In the genomic region with DNA sequence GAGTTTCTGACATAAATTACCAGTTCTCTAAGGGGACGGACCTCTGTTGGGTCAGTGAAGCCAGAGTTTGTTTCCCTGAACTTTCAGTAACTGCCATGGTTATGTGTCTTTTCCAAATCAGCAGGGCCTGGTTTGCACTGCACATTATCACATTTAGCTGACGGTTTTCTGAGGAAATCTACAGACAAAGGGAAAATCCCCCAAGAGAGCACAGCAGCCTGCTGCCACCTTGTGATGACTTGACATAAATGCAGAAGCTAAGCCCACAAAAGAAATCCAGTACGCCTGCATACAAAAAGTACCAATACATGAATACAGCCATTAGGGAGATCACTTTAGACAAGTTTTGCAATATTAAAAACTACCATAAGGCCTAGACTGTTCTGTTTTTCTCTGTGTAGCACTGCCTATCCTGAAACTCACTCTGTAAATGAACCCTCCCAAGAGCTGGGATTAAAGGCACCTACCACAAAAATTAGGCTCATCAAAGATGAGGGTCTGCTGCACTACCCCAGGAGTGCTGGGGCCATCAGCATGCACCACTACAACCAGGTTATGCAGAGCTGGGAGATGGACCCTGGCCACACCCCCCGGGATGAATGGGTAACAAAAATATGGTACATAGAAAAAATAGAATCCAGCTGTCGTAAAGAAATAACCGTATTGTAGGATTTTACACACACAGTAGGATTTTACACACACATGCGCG, we compare ENCODE assay signal across 9 mouse cellular contexts. TPM values are rescaled to one million over a fixed set of nuclear protein-coding genes. Genes with fewer than 3 reads are reported as not detected.
DNase-seq lines count a peak whose midpoint lies in the region; ATAC-seq and TF ChIP-seq lines count a peak whose summit lies in the region.
"Had no signal": no experiment of that assay in that cellular context is flagged by ENCODE, and none has a peak within 500 bp of the region (broad histone marks: within the 10 kb centered on the region; RNA-seq: fewer than 3 reads in every experiment).

No protein-coding gene starts in this region.

- H3K4me2 ChIP-seq in hindbrain, embryonic 16.5 days (ENCODE audit: low read length) = no peak overlapping the region
- H3K4me2 ChIP-seq in limb, embryonic 14.5 days (replicated peaks; ENCODE audit: low read depth, low read length, severe bottlenecking) = no peak overlapping the region
- H3K4me2 ChIP-seq: embryonic facial prominence, embryonic 12.5 days; liver, embryonic 13.5 days had no signal

- no peak overlapping the region for H3K9ac ChIP-seq in hindbrain, embryonic 16.5 days (ENCODE audit: low read depth, low read length)
- no peak overlapping the region for H3K9ac ChIP-seq in limb, embryonic 14.5 days (ENCODE audit: low read depth, low read length, severe bottlenecking)
- H3K9ac ChIP-seq: embryonic facial prominence, embryonic 12.5 days; liver, embryonic 13.5 days had no signal

- DNase-seq in lung, postnatal 10 days = peak; percentile 6
- DNase-seq in lung, postnatal 25 days (ENCODE audit: low spot score) = no peak
- peak; percentile 37 to 39 for DNase-seq in cerebellum, postnatal 10 days
- peak; percentile 68 for DNase-seq in limb, embryonic 14.5 days (ENCODE audit: low spot score)
- DNase-seq in telencephalon, adult 2 months (ENCODE audit: low read depth, low spot score) = peak; percentile 54
- no peak for DNase-seq in spleen, postnatal 4 days (ENCODE audit: low spot score in 2 of 2)
- DNase-seq: liver, embryonic 13.5 days had no signal

- 0 out of 2 replicates have a peak, but pooled peaks cover 4% of the 10 kb centered on the region for H3K36me3 ChIP-seq in hindbrain, embryonic 16.5 days (ENCODE audit: control insufficient read depth, insufficient read depth, low read length)
- H3K36me3 ChIP-seq in limb, embryonic 14.5 days (ENCODE audit: control insufficient read depth, insufficient read depth, low read length) = peaks cover 73% of the 10 kb centered on the region

- no peak for TF ChIP-seq POLR2A in limb, embryonic 14.5 days (IDR thresholded peaks at IDR 0.05; ENCODE audit: borderline replicate concordance, extremely low read depth, insufficient read depth, insufficient read length)

- H3K4me3 ChIP-seq in hindbrain, embryonic 16.5 days (ENCODE audit: low read length) = no peak overlapping the region
- no peak overlapping the region for H3K4me3 ChIP-seq in limb, embryonic 14.5 days (replicated peaks; ENCODE audit: low read length)
- H3K4me3 ChIP-seq: embryonic facial prominence, embryonic 12.5 days; liver, embryonic 13.5 days had no signal

- peak; percentile 89 for ATAC-seq in hindbrain, embryonic 16.5 days
- ATAC-seq in limb, embryonic 14.5 days (ENCODE audit: low FRiP score, low read depth) = no peak

- H3K9me3 ChIP-seq in hindbrain, embryonic 16.5 days (ENCODE audit: control insufficient read depth, low read length) = no peaks in the 10 kb centered on the region; the same call in 1 of the 2 replicates
- H3K9me3 ChIP-seq in limb, embryonic 14.5 days (ENCODE audit: control insufficient read depth, low read length) = no peaks in the 10 kb centered on the region
- H3K9me3 ChIP-seq: embryonic facial prominence, embryonic 12.5 days; liver, embryonic 13.5 days had no signal

- 74% methylated on average over 8 of the region's 8 CpGs for WGBS in hindbrain, embryonic 16.5 days
- 75% methylated on average over 8 of the region's 8 CpGs for WGBS in limb, embryonic 14.5 days

- H3K27ac ChIP-seq in hindbrain, embryonic 16.5 days (ENCODE audit: low read depth, low read length) = no peak overlapping the region
- H3K27ac ChIP-seq in limb, embryonic 14.5 days (replicated peaks; ENCODE audit: low read depth, low read length) = no peak overlapping the region
- H3K27ac ChIP-seq: embryonic facial prominence, embryonic 12.5 days; liver, embryonic 13.5 days had no signal

- no peaks in the 10 kb centered on the region for H3K4me1 ChIP-seq in hindbrain, embryonic 16.5 days (ENCODE audit: control insufficient read depth, insufficient read depth, low read depth, low read length)
- H3K4me1 ChIP-seq in limb, embryonic 14.5 days (ENCODE audit: control insufficient read depth, insufficient read depth, low read length) = no peaks in the 10 kb centered on the region
- H3K4me1 ChIP-seq: embryonic facial prominence, embryonic 12.5 days; liver, embryonic 13.5 days had no signal

- no peaks in the 10 kb centered on the region for H3K27me3 ChIP-seq in hindbrain, embryonic 16.5 days (replicated peaks; ENCODE audit: control insufficient read depth, insufficient read depth, low read length)
- H3K27me3 ChIP-seq in limb, embryonic 14.5 days (ENCODE audit: control insufficient read depth, insufficient read depth, low read length) = no peaks in the 10 kb centered on the region
- H3K27me3 ChIP-seq: embryonic facial prominence, embryonic 12.5 days; liver, embryonic 13.5 days had no signal

RNA-seq across cellular contexts. Expression of a gene that starts 11.4 kb away (rescaled TPM):
- polyA plus RNA-seq in hindbrain, embryonic 16.5 days (2015; fragmentation: Nextera tagmentation; extraction: Ambion mirVana) = not detected in 2 replicates
- 0.45 and 0.72 TPM in 2 replicates for polyA plus RNA-seq in limb, embryonic 14.5 days (2012; rRNA removed)
- polyA plus RNA-seq in limb, embryonic 14.5 days (2014; fragmentation: Nextera tagmentation; extraction: Ambion mirVana) = not detected in 2 replicates
- polyA plus RNA-seq: liver, embryonic 13.5 days had no signal

RNA-seq across cellular contexts. Expression of a gene that starts 18.3 kb away (rescaled TPM):
- polyA plus RNA-seq in hindbrain, embryonic 16.5 days (2015; fragmentation: Nextera tagmentation; extraction: Ambion mirVana) = 22.5 and 30.2 TPM in 2 replicates
- 91.1 and 92.3 TPM in 2 replicates for polyA plus RNA-seq in limb, embryonic 14.5 days (2012; rRNA removed)
- 125 TPM in 2 replicates for polyA plus RNA-seq in limb, embryonic 14.5 days (2014; fragmentation: Nextera tagmentation; extraction: Ambion mirVana)

Comparison
In these comparisons a context has a peak if more than half of its experiments do, and no peak if none do; other contexts are left out.
1. DNase-seq: peak in lung, postnatal 10 days (single experiment), cerebellum, postnatal 10 days (2 of 2), limb, embryonic 14.5 days (single experiment) and telencephalon, adult 2 months (single experiment); none in lung, postnatal 25 days (single experiment) and spleen, postnatal 4 days (0 of 2).